Mouse (Mus musculus): ENCODE measurements around the gene Col4a3. TPM values are rescaled to one million over a fixed set of nuclear protein-coding genes. Genes with fewer than 3 reads are reported as not detected.

Gene Col4a3
- polyA plus RNA-seq, 1 experiment from 2014 or later: 0.59 TPM

- H3K4me3 ChIP-seq (ENCODE audit: low read length): no peak overlapping the region
- H3K4me2 ChIP-seq (ENCODE audit: low read depth, low read length): no peak overlapping the region
- no peak overlapping the region for H3K27ac ChIP-seq (ENCODE audit: low read length)
- ATAC-seq (replicated peaks; ENCODE audit: extremely low read depth, insufficient read depth, low FRiP score): no peak
- WGBS: 39% methylated on average over 4 of the region's 4 CpGs
- no peaks in the 10 kb centered on the region for H3K4me1 ChIP-seq (ENCODE audit: control insufficient read depth, insufficient read depth, low read length)
- no peaks in the 10 kb centered on the region for H3K36me3 ChIP-seq (ENCODE audit: control insufficient read depth, insufficient read depth)
- no peak overlapping the region for H3K9ac ChIP-seq (ENCODE audit: low read length)
- peaks cover 4% of the 10 kb centered on the region; the same call in 1 of the 2 replicates for H3K27me3 ChIP-seq (ENCODE audit: control insufficient read depth, insufficient read depth, low read length)
- H3K9me3 ChIP-seq (replicated peaks; ENCODE audit: control insufficient read depth, low read length): no peaks in the 10 kb centered on the region
Observed at GRCm38 (mm10) chr1:82560223-82560622, 26.5 kb upstream of the Col4a3 start.

- Histone ChIP-seq H3K4me2 (ENCODE audit: low read depth, low read length) (no peak overlapping the region), H3K27me3 (ENCODE audit: control insufficient read depth, insufficient read depth, low read length) (no peaks in the 10 kb centered on the region), H3K36me3 (ENCODE audit: control insufficient read depth, insufficient read depth) (no peaks in the 10 kb centered on the region), H3K4me1 (ENCODE audit: control insufficient read depth, insufficient read depth, low read length) (no peaks in the 10 kb centered on the region), H3K9ac (ENCODE audit: low read length) (no peak overlapping the region), H3K27ac (ENCODE audit: low read length) (no peak overlapping the region), H3K9me3 (replicated peaks; ENCODE audit: control insufficient read depth, low read length) (0 out of 2 replicates have a peak, but pooled peaks cover 4% of the 10 kb centered on the region), H3K4me3 (ENCODE audit: low read length) (no peak overlapping the region)
- 59% methylated on average over 4 of the region's 4 CpGs for WGBS
- ATAC-seq (replicated peaks; ENCODE audit: extremely low read depth, insufficient read depth, low FRiP score): no peak
Observed at GRCm38 (mm10) chr1:82569405-82569804, 17.3 kb upstream of the Col4a3 start.

- Histone ChIP-seq H3K27ac (ENCODE audit: low read length) (no peak overlapping the region), H3K4me1 (ENCODE audit: control insufficient read depth, insufficient read depth, low read length) (no peaks in the 10 kb centered on the region), H3K9ac (ENCODE audit: low read length) (no peak overlapping the region), H3K4me3 (ENCODE audit: low read length) (no peak overlapping the region), H3K4me2 (ENCODE audit: low read depth, low read length) (no peak overlapping the region), H3K9me3 (replicated peaks; ENCODE audit: control insufficient read depth, low read length) (no peaks in the 10 kb centered on the region), H3K27me3 (ENCODE audit: control insufficient read depth, insufficient read depth, low read length) (no peaks in the 10 kb centered on the region), H3K36me3 (ENCODE audit: control insufficient read depth, insufficient read depth) (no peaks in the 10 kb centered on the region)
- ATAC-seq (replicated peaks; ENCODE audit: extremely low read depth, insufficient read depth, low FRiP score): no peak
- 63% methylated on average over 1 of the region's 1 CpGs for WGBS
Observed at GRCm38 (mm10) chr1:82571758-82572157, 15.0 kb upstream of the Col4a3 start.

GRCm38 (mm10) chr1:82575681-82576080 is 11.0 kb upstream of the Col4a3 start:
- no peaks in the 10 kb centered on the region for H3K27me3 ChIP-seq (ENCODE audit: control insufficient read depth, insufficient read depth, low read length)
- H3K27ac ChIP-seq (ENCODE audit: low read length): no peak overlapping the region
- no peaks in the 10 kb centered on the region for H3K9me3 ChIP-seq (replicated peaks; ENCODE audit: control insufficient read depth, low read length)
- no peak overlapping the region for H3K4me2 ChIP-seq (ENCODE audit: low read depth, low read length)
- no peak overlapping the region for H3K4me3 ChIP-seq (ENCODE audit: low read length)
- WGBS: 89% methylated on average over 3 of the region's 3 CpGs
- H3K36me3 ChIP-seq (ENCODE audit: control insufficient read depth, insufficient read depth): no peaks in the 10 kb centered on the region
- no peak overlapping the region for H3K9ac ChIP-seq (ENCODE audit: low read length)
- ATAC-seq (replicated peaks; ENCODE audit: extremely low read depth, insufficient read depth, low FRiP score): no peak
- peaks cover 10% of the 10 kb centered on the region for H3K4me1 ChIP-seq (ENCODE audit: control insufficient read depth, insufficient read depth, low read length)

- Histone ChIP-seq H3K4me1 (ENCODE audit: control insufficient read depth, insufficient read depth, low read length) (peaks cover 10% of the 10 kb centered on the region), H3K9me3 (replicated peaks; ENCODE audit: control insufficient read depth, low read length) (no peaks in the 10 kb centered on the region), H3K36me3 (ENCODE audit: control insufficient read depth, insufficient read depth) (no peaks in the 10 kb centered on the region), H3K27ac (ENCODE audit: low read length) (no peak overlapping the region), H3K27me3 (ENCODE audit: control insufficient read depth, insufficient read depth, low read length) (no peaks in the 10 kb centered on the region), H3K4me3 (ENCODE audit: low read length) (no peak overlapping the region), H3K9ac (ENCODE audit: low read length) (no peak overlapping the region), H3K4me2 (ENCODE audit: low read depth, low read length) (no peak overlapping the region)
- 83% methylated on average over 2 of the region's 2 CpGs for WGBS
- no peak for ATAC-seq (replicated peaks; ENCODE audit: extremely low read depth, insufficient read depth, low FRiP score)
Observed at GRCm38 (mm10) chr1:82576182-82576581, 10.5 kb upstream of the Col4a3 start.

GRCm38 (mm10) chr1:82577339-82577738 is 9.4 kb upstream of the Col4a3 start:
- Histone ChIP-seq H3K27me3 (ENCODE audit: control insufficient read depth, insufficient read depth, low read length) (no peaks in the 10 kb centered on the region), H3K4me3 (ENCODE audit: low read length) (no peak overlapping the region), H3K9ac (ENCODE audit: low read length) (no peak overlapping the region), H3K4me2 (ENCODE audit: low read depth, low read length) (no peak overlapping the region), H3K36me3 (ENCODE audit: control insufficient read depth, insufficient read depth) (no peaks in the 10 kb centered on the region), H3K27ac (ENCODE audit: low read length) (no peak overlapping the region), H3K4me1 (ENCODE audit: control insufficient read depth, insufficient read depth, low read length) (peaks cover 10% of the 10 kb centered on the region), H3K9me3 (replicated peaks; ENCODE audit: control insufficient read depth, low read length) (no peaks in the 10 kb centered on the region)
- no peak for ATAC-seq (replicated peaks; ENCODE audit: extremely low read depth, insufficient read depth, low FRiP score)
- WGBS: 78% methylated on average over 10 of the region's 10 CpGs

GRCm38 (mm10) chr1:82577915-82578314 is 8.8 kb upstream of the Col4a3 start:
- H3K9ac ChIP-seq (ENCODE audit: low read length): no peak overlapping the region
- no peaks in the 10 kb centered on the region for H3K36me3 ChIP-seq (ENCODE audit: control insufficient read depth, insufficient read depth)
- no peaks in the 10 kb centered on the region for H3K9me3 ChIP-seq (replicated peaks; ENCODE audit: control insufficient read depth, low read length)
- H3K4me1 ChIP-seq (ENCODE audit: control insufficient read depth, insufficient read depth, low read length): peaks cover 10% of the 10 kb centered on the region
- WGBS: 23% methylated on average over 3 of the region's 3 CpGs
- H3K27ac ChIP-seq (ENCODE audit: low read length): no peak overlapping the region
- ATAC-seq (replicated peaks; ENCODE audit: extremely low read depth, insufficient read depth, low FRiP score): peak; percentile 63; the same call in 1 of the 2 replicates
- no peaks in the 10 kb centered on the region for H3K27me3 ChIP-seq (ENCODE audit: control insufficient read depth, insufficient read depth, low read length)
- no peak overlapping the region for H3K4me2 ChIP-seq (ENCODE audit: low read depth, low read length)
- H3K4me3 ChIP-seq (ENCODE audit: low read length): no peak overlapping the region

- 48% methylated on average over 4 of the region's 4 CpGs for WGBS
Observed at GRCm38 (mm10) chr1:82578320-82578719, 8.4 kb upstream of the Col4a3 start.

GRCm38 (mm10) chr1:82585981-82586380 is 740 bp upstream of the Col4a3 start:
- no peak for ATAC-seq (replicated peaks; ENCODE audit: extremely low read depth, insufficient read depth, low FRiP score)
- Histone ChIP-seq H3K4me3 (ENCODE audit: low read length) (peak overlapping the region; percentile 54; the same call in 1 of the 2 replicates), H3K4me2 (ENCODE audit: low read depth, low read length) (peak overlapping the region; percentile 79; the same call in 1 of the 2 replicates), H3K4me1 (ENCODE audit: control insufficient read depth, insufficient read depth, low read length) (peaks cover 5% of the 10 kb centered on the region), H3K27me3 (ENCODE audit: control insufficient read depth, insufficient read depth, low read length) (peaks cover 14% of the 10 kb centered on the region), H3K27ac (ENCODE audit: low read length) (no peak overlapping the region), H3K9me3 (replicated peaks; ENCODE audit: control insufficient read depth, low read length) (no peaks in the 10 kb centered on the region), H3K36me3 (ENCODE audit: control insufficient read depth, insufficient read depth) (no peaks in the 10 kb centered on the region), H3K9ac (ENCODE audit: low read length) (no peak overlapping the region)
- WGBS: 71% methylated on average over 7 of the region's 7 CpGs

More at GRCm38 (mm10) chr1:82578320-82578719, 8.4 kb upstream of the Col4a3 start:
- ATAC-seq (replicated peaks; ENCODE audit: extremely low read depth, insufficient read depth, low FRiP score): no peak; the same call in 1 of the 2 replicates
- no peaks in the 10 kb centered on the region for H3K9me3 ChIP-seq (replicated peaks; ENCODE audit: control insufficient read depth, low read length)
- no peaks in the 10 kb centered on the region for H3K36me3 ChIP-seq (ENCODE audit: control insufficient read depth, insufficient read depth)
- no peaks in the 10 kb centered on the region for H3K27me3 ChIP-seq (ENCODE audit: control insufficient read depth, insufficient read depth, low read length)
- no peak overlapping the region for H3K4me3 ChIP-seq (ENCODE audit: low read length)
- H3K9ac ChIP-seq (ENCODE audit: low read length): no peak overlapping the region
- peaks cover 10% of the 10 kb centered on the region for H3K4me1 ChIP-seq (ENCODE audit: control insufficient read depth, insufficient read depth, low read length)
- H3K4me2 ChIP-seq (ENCODE audit: low read depth, low read length): no peak overlapping the region
- no peak overlapping the region for H3K27ac ChIP-seq (ENCODE audit: low read length)

All from heart, embryonic 16.5 days (tissue).